Mouse (Mus musculus) brain, embryonic 18.5 days (tissue): ENCODE results near the gene Cct6b.

Experiments
- DNase-seq: peaks from one replicate; pipeline ENCODE4 v3.0.0-alpha.2; 2012; ENCODE audit warnings: low read depth, low spot score

Cct6b gene

GRCm38 (mm10) chr11:82763742-82764437 lies at the start of gene Cct6b, which contains the start of gene Zfp830:
Gene Cct6b, minus strand, starts transcription at chr11:82764321.
Gene Zfp830, plus strand, starts transcription at chr11:82764345.
- DNase-seq, result peak; percentile 88

GRCm38 (mm10) chr11:82808485-82808884 lies 44.4 kb upstream of the Cct6b start:
- no peak for DNase-seq

- DNase-seq, result no peak
Measured at GRCm38 (mm10) chr11:82807370-82807769, 43.2 kb upstream of the Cct6b start.

- no peak for DNase-seq
Measured at GRCm38 (mm10) chr11:82806656-82807055, 42.5 kb upstream of the Cct6b start.

- no peak for DNase-seq
Measured at GRCm38 (mm10) chr11:82783453-82783852, 19.3 kb upstream of the Cct6b start.

DNA sequence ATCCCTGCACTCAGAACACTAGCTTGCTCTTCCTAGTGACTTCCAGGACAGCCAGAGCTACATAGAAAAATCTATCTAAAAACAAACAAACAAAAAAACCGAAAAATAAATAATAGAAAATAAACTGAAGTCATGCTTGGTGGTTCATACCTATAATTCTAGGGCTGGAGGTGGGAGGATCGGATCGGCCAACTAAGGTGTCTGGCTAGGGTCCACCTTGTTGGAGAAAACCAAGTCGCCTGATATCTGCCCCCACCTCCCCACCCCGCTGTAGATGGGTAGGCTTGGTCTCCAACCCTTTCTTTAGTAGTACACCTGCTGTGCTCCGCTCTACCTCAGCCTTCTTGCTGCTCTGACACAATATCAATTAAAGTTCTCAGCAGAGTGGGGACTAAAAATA lies 18.1 kb upstream of the Cct6b start:
- no peak for DNase-seq

- DNase-seq, result peak; percentile 86
Measured at GRCm38 (mm10) chr11:82780983-82781903, 17.1 kb upstream of the Cct6b start, which contains the start of gene Lig3. Gene Lig3, plus strand, starts transcription at chr11:82781108.

DNA sequence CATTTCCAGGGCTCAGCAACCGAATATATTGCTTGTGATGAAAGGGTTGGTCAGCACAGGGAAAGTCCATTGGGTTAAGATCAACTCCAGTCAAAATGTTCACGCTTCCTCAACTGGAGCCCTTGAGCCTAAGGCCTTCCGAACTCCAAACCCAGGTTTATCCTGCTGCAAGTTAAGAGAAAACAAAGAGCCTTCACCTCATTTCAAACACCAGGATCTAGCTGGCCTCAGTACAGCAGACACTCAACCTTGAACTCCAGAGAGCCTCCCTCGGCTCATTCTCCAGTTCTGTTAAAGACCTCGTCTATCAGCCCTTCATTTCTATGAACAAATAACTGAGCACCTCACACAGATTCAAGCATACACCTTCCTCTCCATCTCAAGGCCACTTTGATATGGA lies 16.0 kb upstream of the Cct6b start:
- DNase-seq, result no peak

GRCm38 (mm10) chr11:82764438-82764924 lies 360 bp upstream of the Cct6b start:
- no peak for DNase-seq

DNA sequence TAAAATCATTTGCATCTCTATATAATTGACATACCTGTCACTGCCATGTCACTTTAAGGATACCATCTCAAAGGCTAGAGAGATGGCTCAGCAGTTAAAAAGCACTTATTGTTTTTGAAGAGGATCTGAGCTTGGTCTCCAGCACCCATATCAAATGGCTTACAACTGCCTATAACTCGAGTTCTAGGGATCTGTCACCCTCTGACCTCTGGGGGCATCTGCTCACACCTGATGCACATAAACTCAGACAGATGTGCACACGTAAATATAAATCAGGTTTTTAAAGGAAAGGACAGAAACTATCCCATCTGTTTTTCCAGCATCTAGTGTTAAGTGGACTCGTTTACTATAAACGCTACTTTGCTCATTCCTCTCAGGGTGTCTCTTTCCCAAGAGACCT lies 860 bp downstream of the Cct6b start:
- DNase-seq, result no peak

DNA sequence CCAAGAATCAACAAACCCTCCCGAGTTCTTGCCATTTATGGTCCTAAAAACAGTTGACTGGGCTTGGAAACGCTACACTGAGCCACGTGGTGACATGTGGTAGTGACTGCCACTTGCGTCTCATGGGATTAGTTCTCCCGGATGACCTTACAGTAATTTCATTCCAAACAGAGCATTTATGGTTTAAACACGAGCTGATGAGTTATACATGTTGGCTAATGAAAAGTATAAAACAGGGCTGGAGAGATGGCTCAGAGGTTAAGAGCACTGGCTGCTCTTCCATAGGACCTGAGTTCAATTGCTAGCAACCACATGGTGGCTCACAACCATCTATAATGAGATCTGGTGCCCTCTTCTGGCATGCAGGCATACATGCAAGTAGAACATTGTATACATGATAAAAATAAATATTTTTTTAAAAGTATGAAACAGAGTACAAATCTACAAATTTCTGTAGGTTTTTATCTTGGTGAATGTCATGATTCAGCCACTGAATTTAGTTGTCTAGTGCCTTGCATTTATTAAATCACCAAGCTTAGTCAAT lies 1.8 kb downstream of the Cct6b start:
- no peak for DNase-seq

GRCm38 (mm10) chr11:82755919-82756318 lies 8.2 kb downstream of the Cct6b start:
- no peak for DNase-seq

- DNase-seq, result no peak
Measured at GRCm38 (mm10) chr11:82752349-82753115, 11.6 kb downstream of the Cct6b start.

DNA sequence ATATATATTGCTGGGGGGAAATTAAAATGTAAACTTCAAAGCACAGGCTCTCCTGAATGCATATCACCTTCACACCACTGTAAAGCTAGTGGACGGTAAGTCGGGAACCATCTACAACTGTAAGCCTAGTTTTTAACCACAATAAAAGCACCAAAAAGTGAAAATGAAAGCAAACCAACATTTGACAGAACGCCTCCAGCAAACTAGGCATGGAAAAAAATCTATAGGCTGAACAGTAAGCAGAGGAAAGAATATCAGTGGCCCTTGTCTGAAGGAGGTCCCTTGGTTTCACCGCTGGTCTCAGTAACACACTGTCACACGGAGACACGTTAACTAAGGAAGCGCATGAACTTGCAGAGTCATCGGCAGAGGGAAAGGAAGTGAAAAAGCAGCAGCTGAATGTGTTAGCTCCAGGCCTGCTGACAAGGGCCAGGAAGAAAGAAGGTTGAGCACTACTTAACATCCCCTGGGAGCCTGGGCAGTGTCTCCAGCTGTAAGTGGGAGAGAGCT lies 17.2 kb downstream of the Cct6b start:
- no peak for DNase-seq

GRCm38 (mm10) chr11:82746138-82746537 lies 18.0 kb downstream of the Cct6b start:
- no peak for DNase-seq

GRCm38 (mm10) chr11:82739006-82739405 lies 25.1 kb downstream of the Cct6b start:
- no peak for DNase-seq

DNA sequence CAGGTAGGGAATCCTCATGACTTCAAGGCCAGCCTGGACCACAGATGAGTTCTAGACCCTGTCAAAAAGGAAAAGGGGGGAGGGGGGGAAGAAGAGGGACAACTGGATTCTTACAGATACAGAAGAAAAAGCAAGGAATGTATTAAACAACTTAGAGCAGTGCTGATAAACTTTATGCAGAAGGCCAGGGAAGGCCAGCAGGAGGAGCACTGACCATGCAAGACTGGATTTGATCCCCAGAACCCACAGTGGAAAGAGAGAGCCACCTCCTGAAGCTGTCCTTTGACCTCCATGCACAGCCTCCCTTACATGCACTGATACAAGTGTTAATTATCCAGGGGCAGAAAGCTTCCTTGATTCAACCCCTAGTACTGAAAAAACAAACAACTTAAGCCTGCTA lies 29.9 kb downstream of the Cct6b start:
- no peak for DNase-seq

DNA sequence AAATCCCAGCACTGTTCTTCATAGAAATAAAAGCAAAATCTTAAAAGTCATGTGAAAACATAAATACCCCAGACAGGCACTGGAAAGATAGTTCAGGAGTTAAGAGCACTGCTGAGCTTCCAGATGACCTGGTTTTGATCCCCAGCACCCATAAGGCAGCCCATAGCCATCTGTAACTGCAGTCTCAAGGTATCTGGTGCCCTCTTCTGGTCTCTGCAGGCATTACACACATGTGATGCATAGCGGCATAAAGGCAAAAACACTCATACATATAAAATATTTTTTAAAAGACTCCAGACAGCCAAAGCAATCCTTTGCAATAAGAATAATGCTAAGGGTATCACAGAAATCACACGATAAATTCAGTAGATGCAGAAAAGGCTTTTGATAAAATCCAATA lies 37.3 kb downstream of the Cct6b start:
- DNase-seq, result no peak

GRCm38 (mm10) chr11:82719294-82719693 lies 44.8 kb downstream of the Cct6b start:
- no peak for DNase-seq

DNA sequence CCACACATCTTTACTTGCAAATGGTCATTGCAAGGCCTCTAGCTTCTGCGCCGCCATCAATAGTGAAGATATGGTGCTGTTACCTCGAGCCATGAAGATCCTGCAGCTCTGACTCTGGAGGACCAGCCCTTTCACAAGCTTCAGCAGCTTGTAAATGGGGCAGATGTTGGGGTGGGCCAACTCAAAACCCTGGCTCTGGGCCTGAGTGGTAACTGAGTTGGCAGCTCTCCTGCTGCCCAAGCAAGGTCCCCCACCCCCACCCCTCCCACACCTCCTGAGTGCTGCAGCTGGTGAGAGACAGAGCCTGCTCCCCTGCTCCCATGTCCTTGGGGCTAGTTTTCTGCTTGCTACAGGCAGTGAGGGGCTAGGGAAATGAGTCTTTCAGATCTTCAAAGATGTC lies 51.4 kb downstream of the Cct6b start:
- DNase-seq, result no peak

DNA sequence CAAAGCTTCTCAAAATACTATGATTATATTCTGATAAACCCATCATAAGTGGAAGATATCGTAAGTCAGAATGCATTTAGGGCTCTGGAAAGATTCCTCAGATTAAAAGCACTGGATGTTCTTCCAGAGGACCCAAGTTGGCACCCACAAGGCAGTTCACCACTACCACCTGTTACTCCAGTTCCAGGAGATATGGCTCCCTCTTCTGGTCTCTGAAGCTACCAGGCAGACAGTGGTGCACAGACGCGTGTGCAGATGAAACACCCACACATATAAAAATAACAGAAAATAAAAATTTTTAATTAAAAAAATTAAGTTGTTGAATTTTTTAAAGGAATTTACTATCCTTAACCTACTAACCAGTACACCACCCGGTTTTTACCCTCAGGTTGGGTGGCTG lies 55.2 kb downstream of the Cct6b start:
- DNase-seq, result no peak
